In genomic region chr6:47089998-47090397, GRCm38 (mm10) we compare ENCODE assay signal across 25 mouse cellular contexts.
DNase-seq lines count a peak whose midpoint lies in the region; ATAC-seq lines count a peak whose summit lies in the region.
"Had no signal": no experiment of that assay in that cellular context is flagged by ENCODE, and none has a peak within 500 bp of the region (broad histone marks: within the 10 kb centered on the region; RNA-seq: fewer than 3 reads in every experiment).

No protein-coding gene starts in this region.

- H3K9ac ChIP-seq in hindbrain, embryonic 14.5 days, result no peak overlapping the region
- no peak overlapping the region for H3K9ac ChIP-seq in hindbrain, embryonic 12.5 days
- no peak overlapping the region for H3K9ac ChIP-seq in neural tube, embryonic 13.5 days
- H3K9ac ChIP-seq in neural tube, embryonic 15.5 days (replicated peaks), result no peak overlapping the region
- H3K9ac ChIP-seq: embryonic facial prominence, embryonic 13.5 days; forebrain, embryonic 13.5 days; intestine, embryonic 15.5 days had no signal

- no peak overlapping the region for H3K4me2 ChIP-seq in hindbrain, embryonic 14.5 days (replicated peaks)
- no peak overlapping the region for H3K4me2 ChIP-seq in hindbrain, embryonic 12.5 days (replicated peaks)
- H3K4me2 ChIP-seq in neural tube, embryonic 13.5 days, result no peak overlapping the region
- no peak overlapping the region for H3K4me2 ChIP-seq in neural tube, embryonic 15.5 days
- H3K4me2 ChIP-seq: embryonic facial prominence, embryonic 13.5 days; forebrain, embryonic 13.5 days; heart, embryonic 11.5 days; intestine, embryonic 15.5 days had no signal

- no peaks in the 10 kb centered on the region for H3K27me3 ChIP-seq in hindbrain, embryonic 14.5 days (ENCODE audit: control insufficient read depth, insufficient read depth, low read length)
- no peaks in the 10 kb centered on the region for H3K27me3 ChIP-seq in hindbrain, embryonic 12.5 days
- no peaks in the 10 kb centered on the region for H3K27me3 ChIP-seq in neural tube, embryonic 13.5 days
- H3K27me3 ChIP-seq in neural tube, embryonic 15.5 days (replicated peaks), result no peaks in the 10 kb centered on the region
- H3K27me3 ChIP-seq: CH12.LX; embryonic facial prominence, embryonic 13.5 days; forebrain, embryonic 13.5 days; intestine, embryonic 15.5 days had no signal

- no peaks in the 10 kb centered on the region for H3K4me1 ChIP-seq in hindbrain, embryonic 14.5 days (replicated peaks; ENCODE audit: control insufficient read depth, insufficient read depth, low read length)
- no peaks in the 10 kb centered on the region for H3K4me1 ChIP-seq in hindbrain, embryonic 12.5 days
- H3K4me1 ChIP-seq in neural tube, embryonic 13.5 days (replicated peaks), result peaks cover 7% of the 10 kb centered on the region
- 0 out of 2 replicates have a peak, but pooled peaks cover 5% of the 10 kb centered on the region for H3K4me1 ChIP-seq in neural tube, embryonic 15.5 days
- H3K4me1 ChIP-seq: embryonic facial prominence, embryonic 13.5 days; forebrain, embryonic 10.5 days; forebrain, embryonic 13.5 days; intestine, embryonic 15.5 days had no signal

- 77% methylated on average over 4 of the region's 4 CpGs for WGBS in hindbrain, embryonic 14.5 days
- WGBS in hindbrain, embryonic 12.5 days, result 75% methylated on average over 4 of the region's 4 CpGs
- 57% methylated on average over 4 of the region's 4 CpGs for WGBS in neural tube, embryonic 13.5 days
- WGBS in neural tube, embryonic 15.5 days, result 56% methylated on average over 4 of the region's 4 CpGs

- no peaks in the 10 kb centered on the region for H3K9me3 ChIP-seq in hindbrain, embryonic 14.5 days (ENCODE audit: control insufficient read depth, low read length)
- no peaks in the 10 kb centered on the region for H3K9me3 ChIP-seq in hindbrain, embryonic 12.5 days (replicated peaks)
- no peaks in the 10 kb centered on the region for H3K9me3 ChIP-seq in neural tube, embryonic 13.5 days
- H3K9me3 ChIP-seq in neural tube, embryonic 15.5 days (replicated peaks), result no peaks in the 10 kb centered on the region
- H3K9me3 ChIP-seq: embryonic facial prominence, embryonic 13.5 days; forebrain, embryonic 10.5 days; forebrain, embryonic 13.5 days; G1E; intestine, embryonic 15.5 days had no signal

- peak; percentile 24 for DNase-seq in hindbrain, embryonic 14.5 days (ENCODE audit: low spot score)
- DNase-seq in neural tube, embryonic 10.5 days (ENCODE audit: extremely low spot score, low spot score), result no peak
- DNase-seq in kidney, adult 18-20 months, result no peak
- DNase-seq: adrenal gland, postnatal 10 days; adrenal gland, postnatal 36 days; B cell, adult 2 months; cerebellum, adult 11 months; cerebellum, adult 2 months; cerebellum, adult 9-11 months; cerebellum, postnatal 25 days; gastrocnemius, postnatal 10 days; gastrocnemius, postnatal 36 days; kidney, adult 11 months had no signal

- ATAC-seq in hindbrain, embryonic 14.5 days (ENCODE audit: low FRiP score), result no peak
- ATAC-seq in hindbrain, embryonic 12.5 days (ENCODE audit: low FRiP score), result no peak
- ATAC-seq in neural tube, embryonic 13.5 days (ENCODE audit: low read depth), result peak; percentile 61; the same call in 1 of the 2 replicates
- peak; percentile 74; the same call in 1 of the 2 replicates for ATAC-seq in neural tube, embryonic 15.5 days (ENCODE audit: low FRiP score)
- ATAC-seq: forebrain, embryonic 13.5 days; forebrain, embryonic 16.5 days; intestine, embryonic 15.5 days; Patski had no signal

- no peaks in the 10 kb centered on the region for H3K36me3 ChIP-seq in hindbrain, embryonic 14.5 days (replicated peaks; ENCODE audit: control insufficient read depth, insufficient read depth)
- H3K36me3 ChIP-seq in hindbrain, embryonic 12.5 days, result no peaks in the 10 kb centered on the region
- H3K36me3 ChIP-seq in neural tube, embryonic 13.5 days, result no peaks in the 10 kb centered on the region
- no peaks in the 10 kb centered on the region for H3K36me3 ChIP-seq in neural tube, embryonic 15.5 days
- H3K36me3 ChIP-seq: embryonic facial prominence, embryonic 13.5 days; forebrain, embryonic 10.5 days; G1E; intestine, embryonic 15.5 days had no signal

- no peak overlapping the region for H3K4me3 ChIP-seq in hindbrain, embryonic 14.5 days (replicated peaks; ENCODE audit: low read length)
- no peak overlapping the region for H3K4me3 ChIP-seq in hindbrain, embryonic 12.5 days
- no peak overlapping the region for H3K4me3 ChIP-seq in neural tube, embryonic 13.5 days
- H3K4me3 ChIP-seq in neural tube, embryonic 15.5 days (replicated peaks), result no peak overlapping the region
- H3K4me3 ChIP-seq: embryonic facial prominence, embryonic 13.5 days; forebrain, embryonic 10.5 days; forebrain, embryonic 13.5 days; intestine, embryonic 15.5 days had no signal

- no peak overlapping the region for H3K27ac ChIP-seq in hindbrain, embryonic 14.5 days
- no peak overlapping the region for H3K27ac ChIP-seq in hindbrain, embryonic 12.5 days
- H3K27ac ChIP-seq in neural tube, embryonic 13.5 days (replicated peaks), result peak overlapping the region; percentile 28; the same call in 1 of the 2 replicates
- H3K27ac ChIP-seq in neural tube, embryonic 15.5 days (replicated peaks), result no peak overlapping the region
- H3K27ac ChIP-seq: embryonic facial prominence, embryonic 13.5 days; forebrain, embryonic 10.5 days; forebrain, embryonic 13.5 days; intestine, embryonic 15.5 days had no signal

Comparison
In these comparisons a context has a peak if more than half of its experiments do, and no peak if none do; other contexts are left out.
1. ATAC-seq: peak in neural tube, embryonic 13.5 days (single experiment) and neural tube, embryonic 15.5 days (single experiment); none in hindbrain, embryonic 14.5 days (single experiment) and hindbrain, embryonic 12.5 days (single experiment).